Mouse (Mus musculus) Patski (cell line): ENCODE measurements at regions not wholly inside any gene's neighbourhood (a gene's known extent, or its start where the extent isn't known, plus 50 kb on each side); places are given as distances from the start of the nearest gene placed in this dataset.

ENCODE experiments used
- ATAC-seq: fragments of 100-300 bp; one replicate; pipeline ENCODE4 v1.8.0; 2021
- CTCF ChIA-PET: fragments of 350-600 bp; sonication (Branson Sonifier 250); formaldehyde crosslinking; loops from one replicate; lab custom pipeline; 2022; ENCODE audit warnings: inconsistent platforms; lab: Charles Lee
- POLR2A ChIA-PET: fragments of 350-600 bp; sonication (Branson Sonifier 250); formaldehyde crosslinking; loops from one replicate; lab custom pipeline; 2022; ENCODE audit warnings: antibody characterized with exemption, inconsistent platforms; lab: Charles Lee
- DNase-seq: peaks from one replicate; pipeline ENCODE4 v3.0.0-alpha.2; 2011; ENCODE audit warnings: low read depth, low spot score
- H3K27me3 ChIP-seq: fragments of 371-371 bp; one replicate; pipeline ENCODE4 v1.5.1; 2021
- CTCF ChIP-seq: fragments of 100-300 bp; IDR thresholded peaks from one replicate; pipeline ENCODE4 v1.5.1; 2021
- in situ Hi-C: fragments of 300-500 bp; cut with MboI; formaldehyde crosslinking; loops from 3 replicates; pipeline ENCODE4 v1.11.1; 2018; ENCODE audit warnings: low pct_unique_long_range_greater_than_20kb, mixed read lengths

DNA sequence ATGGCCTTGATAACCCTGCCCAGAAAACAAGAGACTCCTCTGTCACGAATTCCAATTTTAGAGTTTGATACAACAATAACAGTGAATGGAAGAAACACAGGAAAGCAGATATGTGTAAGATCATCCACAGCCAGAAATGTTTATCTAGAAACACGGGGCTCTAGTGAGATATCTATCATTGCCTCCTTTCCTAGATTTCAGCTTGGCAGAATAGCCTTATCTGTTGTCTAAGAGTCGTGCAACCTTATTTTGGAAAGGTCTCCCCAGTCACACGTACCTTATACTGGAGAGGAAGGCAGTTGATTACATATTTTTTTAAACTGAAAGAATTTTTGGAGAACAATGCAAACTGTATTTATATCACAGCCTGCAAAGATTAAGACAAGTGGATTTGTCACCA is 61.6 kb downstream of the Gm10295 start:
- CTCF ChIA-PET = no interaction called here
- POLR2A ChIA-PET = no interaction called here
- H3K27me3 ChIP-seq = peaks cover 21% of the 10 kb centered on the region
- TF ChIP-seq CTCF = no peak
- ATAC-seq = no peak
- DNase-seq = no peak
- in situ Hi-C loops = no loop called here

DNA sequence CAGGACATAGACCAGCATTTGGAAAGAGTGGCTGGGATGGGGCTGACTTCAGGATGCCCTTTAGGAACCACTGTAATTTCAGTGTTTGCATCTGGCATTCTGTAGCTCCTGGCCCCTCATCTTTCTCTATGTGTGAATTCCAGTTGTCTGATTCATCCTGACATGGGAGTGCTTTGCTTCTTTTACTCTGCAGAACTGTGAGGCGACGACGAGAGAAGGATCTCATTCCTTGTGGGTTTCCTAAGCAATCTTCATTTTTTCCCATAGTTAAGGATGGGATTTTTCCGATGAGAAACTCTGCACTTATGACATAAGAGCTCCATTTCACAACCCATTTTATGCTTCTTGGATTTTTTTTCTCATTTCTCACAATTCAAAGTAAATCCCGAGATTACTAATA is 62.0 kb downstream of the Gm10295 start:
- DNase-seq = no peak
- POLR2A ChIA-PET = no interaction called here
- TF ChIP-seq CTCF = no peak
- no peak for ATAC-seq
- in situ Hi-C loops = no loop called here
- peaks cover 21% of the 10 kb centered on the region for H3K27me3 ChIP-seq
- CTCF ChIA-PET = no interaction called here

DNA sequence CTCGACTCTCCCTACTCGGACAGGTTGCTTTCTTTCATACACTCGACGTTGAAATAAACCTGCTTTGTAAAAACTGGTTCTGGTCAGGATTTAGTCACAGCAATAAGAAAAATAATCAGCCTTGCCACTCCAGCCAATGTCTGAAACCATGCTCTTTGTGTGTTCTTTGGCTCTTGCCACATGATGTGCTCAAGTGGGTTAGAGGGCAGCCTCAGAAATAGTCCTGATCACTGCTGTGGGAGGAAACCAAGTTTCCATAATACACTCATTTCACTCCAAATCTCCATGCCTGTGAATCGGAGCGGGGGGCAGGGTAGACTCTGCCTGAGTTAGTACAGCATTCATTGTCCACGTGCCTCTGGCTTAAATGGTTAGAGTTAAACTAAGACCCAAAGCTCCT is 63.8 kb downstream of the Gm10295 start:
- TF ChIP-seq CTCF = no peak
- in situ Hi-C loops = no loop called here
- ATAC-seq (no peak), DNase-seq (no peak)
- POLR2A ChIA-PET = no interaction called here
- peaks cover 21% of the 10 kb centered on the region for H3K27me3 ChIP-seq
- CTCF ChIA-PET = no interaction called here

DNA sequence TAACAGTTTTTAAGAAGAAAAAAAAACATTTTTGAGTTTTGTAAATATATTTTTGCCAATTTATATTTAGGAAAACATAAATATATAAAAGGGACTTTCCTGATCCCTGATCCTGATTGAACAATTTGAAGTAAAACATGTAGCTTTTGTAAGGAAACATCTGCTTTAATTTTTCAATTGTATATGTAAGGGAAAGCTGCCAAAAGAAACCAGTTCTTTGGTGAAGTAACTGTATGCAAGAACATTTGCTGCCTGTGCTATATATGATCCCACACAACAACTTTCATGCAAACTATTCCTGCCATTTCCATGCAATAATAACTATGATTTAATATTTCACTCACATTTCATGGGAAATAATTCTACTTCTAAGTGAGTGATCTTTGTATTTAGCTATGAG is 67.0 kb downstream of the Gm10295 start:
- TF ChIP-seq CTCF = no peak
- ATAC-seq = no peak
- in situ Hi-C loops = no loop called here
- H3K27me3 ChIP-seq = peaks cover 11% of the 10 kb centered on the region
- ChIA-PET POLR2A (no interaction called here), CTCF (no interaction called here)
- DNase-seq = no peak

DNA sequence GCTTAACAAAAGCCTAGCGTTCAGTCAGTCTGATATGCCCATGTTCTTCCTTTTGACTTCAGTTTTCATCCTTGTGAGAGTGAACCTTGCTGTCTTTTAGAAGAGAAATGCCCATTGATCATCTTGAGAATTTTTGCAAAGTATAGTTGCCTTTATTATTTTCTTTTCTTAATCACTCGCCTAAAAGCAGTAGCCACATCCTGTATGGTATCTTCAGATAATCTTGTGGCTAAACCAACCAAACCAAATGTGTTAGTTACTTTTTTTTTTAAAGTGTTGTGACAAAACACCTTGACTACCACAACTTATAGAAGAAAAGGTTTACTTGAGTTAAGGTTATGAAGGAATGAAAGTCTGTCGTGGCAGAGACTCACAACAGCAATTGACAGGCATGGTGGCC is 67.9 kb downstream of the Gm10295 start:
- no peak for TF ChIP-seq CTCF
- CTCF ChIA-PET = no interaction called here
- POLR2A ChIA-PET = no interaction called here
- ATAC-seq (no peak), DNase-seq (no peak)
- H3K27me3 ChIP-seq = peaks cover 4% of the 10 kb centered on the region
- in situ Hi-C loops = no loop called here

DNA sequence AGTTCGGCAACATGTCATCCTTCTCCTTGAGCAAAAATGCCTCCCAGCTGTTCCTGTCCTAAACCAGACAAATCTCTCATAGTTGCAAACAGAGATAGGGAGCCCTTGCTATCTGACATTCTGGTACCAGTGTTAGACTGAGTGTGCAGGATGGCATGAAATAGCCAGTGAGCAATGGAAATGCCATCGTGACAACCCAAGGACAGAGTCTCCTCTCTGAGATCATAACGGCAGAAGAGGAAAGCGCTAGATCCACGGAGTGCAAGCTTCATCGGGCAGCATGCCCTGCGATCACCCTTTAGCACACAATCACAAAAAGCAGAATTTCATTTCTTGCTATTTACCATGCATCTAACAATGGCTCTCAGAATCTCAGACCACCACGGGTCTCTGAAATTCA is 85.2 kb downstream of the Gm10295 start:
- CTCF ChIA-PET = no interaction called here
- in situ Hi-C loops = no loop called here
- ATAC-seq (no peak), DNase-seq (no peak)
- H3K27me3 ChIP-seq = peaks cover 9% of the 10 kb centered on the region
- POLR2A ChIA-PET = interaction anchor here (0.7 kb wide), 1 partner anchor 14 kb away, joined by 3 read pairs; no protein-coding TSS in a partner anchor
- TF ChIP-seq CTCF = no peak

DNA sequence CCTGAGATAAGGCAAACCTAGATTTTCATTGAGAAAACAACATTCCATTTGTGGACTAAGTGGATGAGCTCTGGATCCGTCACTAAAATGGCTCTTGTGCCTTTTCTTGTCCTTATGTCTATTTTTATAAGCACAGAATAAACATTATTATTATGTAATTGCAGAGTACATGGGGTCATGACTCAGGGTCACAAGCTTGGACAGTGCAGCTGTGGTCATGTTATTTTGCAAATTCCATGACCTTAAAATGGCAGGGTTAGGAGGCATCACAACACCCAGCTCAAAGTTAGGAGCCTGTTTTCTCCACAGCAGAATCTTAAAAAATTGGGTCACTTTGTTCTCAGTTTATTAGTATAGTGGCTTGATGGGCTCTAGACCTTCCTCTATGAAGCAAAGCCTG is 87.2 kb downstream of the Gm10295 start:
- ATAC-seq = no peak
- in situ Hi-C loops = no loop called here
- no peak for DNase-seq
- no peak for TF ChIP-seq CTCF
- peaks cover 9% of the 10 kb centered on the region for H3K27me3 ChIP-seq
- ChIA-PET POLR2A (no interaction called here), CTCF (no interaction called here)

DNA sequence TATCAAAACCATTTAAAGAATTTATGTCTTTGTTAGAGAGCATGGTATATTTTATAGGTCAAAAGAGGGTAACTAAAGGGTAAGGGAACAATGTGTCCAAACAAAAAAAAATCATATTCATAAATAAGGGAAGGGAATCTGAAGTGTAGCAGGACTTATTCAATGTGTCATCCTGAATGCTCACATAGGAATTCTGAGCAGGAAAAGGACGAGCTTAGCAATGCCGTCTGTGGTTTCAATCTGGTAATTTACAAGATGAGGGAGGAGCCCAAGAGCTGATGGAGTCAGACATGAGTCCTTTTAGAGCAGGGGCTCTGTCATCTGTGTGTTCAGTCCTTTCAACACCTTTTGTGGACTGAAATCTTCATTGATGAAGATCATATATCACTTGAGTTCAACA is 101.6 kb downstream of the Gm10295 start:
- POLR2A ChIA-PET = no interaction called here
- no peak for ATAC-seq
- CTCF ChIA-PET = interaction anchor here (1.4 kb wide), 1 partner anchor 25 kb away, joined by 3 read pairs; no protein-coding TSS in a partner anchor
- H3K27me3 ChIP-seq = peaks cover 8% of the 10 kb centered on the region
- no peak for DNase-seq
- no peak for TF ChIP-seq CTCF
- in situ Hi-C loops = no loop called here

DNA sequence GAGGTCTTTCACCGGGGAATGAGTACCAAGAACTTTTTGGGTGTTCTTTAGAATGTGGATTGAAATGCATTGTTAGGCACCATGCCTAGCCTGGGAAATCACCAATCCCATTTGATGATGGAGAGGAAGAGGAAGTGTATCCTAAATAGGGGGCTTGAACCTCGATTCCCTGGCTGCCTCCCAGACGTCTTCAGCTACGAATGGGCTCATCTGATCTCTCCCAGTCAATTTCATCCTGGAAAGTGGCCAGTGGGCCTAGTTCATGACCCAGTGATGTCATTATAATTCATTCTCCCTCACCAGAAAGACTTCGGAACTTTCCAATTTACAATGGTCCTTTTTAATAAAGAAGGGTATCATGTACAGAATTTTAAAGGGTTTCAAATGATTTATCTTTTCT is 102.1 kb downstream of the Gm10295 start:
- peaks cover 8% of the 10 kb centered on the region for H3K27me3 ChIP-seq
- CTCF ChIA-PET = interaction anchor here (1.4 kb wide), 1 partner anchor 25 kb away, joined by 3 read pairs; no protein-coding TSS in a partner anchor
- TF ChIP-seq CTCF = no peak
- POLR2A ChIA-PET = no interaction called here
- DNase-seq (no peak), ATAC-seq (no peak)
- in situ Hi-C loops = no loop called here

DNA sequence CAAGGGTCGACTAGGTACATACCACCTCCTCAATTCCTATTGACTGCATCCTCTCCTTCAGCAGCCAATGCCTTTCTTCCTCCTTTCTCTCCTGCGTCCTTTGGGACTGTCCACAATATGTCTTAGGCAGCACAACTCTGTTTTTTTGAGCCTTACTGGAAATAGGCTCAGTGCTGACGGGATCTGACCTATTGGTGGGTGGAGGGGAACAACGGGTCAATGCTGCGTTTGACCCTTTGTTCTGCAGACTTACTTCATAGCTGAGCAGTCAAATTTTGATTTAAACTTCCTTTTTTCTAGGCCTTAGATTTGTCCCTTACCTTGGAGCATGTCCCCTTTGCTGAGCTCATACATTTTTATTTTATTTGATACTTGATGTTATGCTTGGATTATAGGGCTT is 103.4 kb downstream of the Gm10295 start:
- ChIA-PET POLR2A (no interaction called here), CTCF (no interaction called here)
- DNase-seq = no peak
- in situ Hi-C loops = no loop called here
- no peak for TF ChIP-seq CTCF
- peaks cover 11% of the 10 kb centered on the region for H3K27me3 ChIP-seq
- no peak for ATAC-seq

DNA sequence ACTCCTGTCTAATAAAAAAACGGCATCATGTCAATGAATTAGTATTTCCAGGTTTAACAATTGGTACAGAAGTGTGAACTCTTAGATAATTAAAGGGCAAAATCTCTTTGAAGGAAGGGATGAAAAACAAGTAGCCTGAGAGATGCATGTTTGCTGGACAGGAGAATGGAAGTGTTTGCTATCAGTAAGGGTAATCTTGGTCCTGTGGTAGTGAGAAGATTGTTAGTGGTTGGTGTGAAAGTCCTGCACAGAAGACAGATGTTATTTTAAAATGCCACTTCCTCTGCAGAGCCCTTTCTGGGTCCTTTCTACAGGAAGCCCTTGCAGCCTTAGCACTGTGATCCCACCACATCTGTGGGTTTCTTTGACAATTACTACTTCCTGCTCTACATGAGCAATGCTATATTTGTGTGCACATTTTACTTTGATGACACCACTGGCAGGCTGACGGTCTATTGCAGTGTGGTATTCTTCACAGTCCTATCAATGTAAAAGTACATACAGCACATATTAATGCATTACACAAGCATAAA is 108.8 kb downstream of the Gm10295 start:
- in situ Hi-C loops = no loop called here
- no peak for TF ChIP-seq CTCF
- no peak for ATAC-seq

DNA sequence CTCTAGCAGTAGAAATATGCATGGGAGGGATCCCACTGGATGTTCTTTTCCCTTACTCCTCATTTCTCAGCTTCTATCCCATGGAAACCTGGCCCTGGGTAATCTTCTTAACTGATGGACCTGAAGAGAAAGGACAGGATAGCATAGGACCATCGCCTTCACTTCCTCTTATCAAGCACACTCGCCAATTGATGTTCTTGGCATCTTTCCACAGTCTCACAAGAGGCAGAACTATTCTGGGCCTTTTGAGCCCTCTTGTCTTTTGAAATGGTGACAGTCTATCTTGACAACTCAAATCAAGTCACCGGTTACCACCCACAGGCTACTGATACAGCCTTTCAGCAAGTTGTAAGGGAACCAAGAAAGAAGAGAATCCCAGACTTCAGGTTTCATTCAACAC is 112.1 kb downstream of the Gm10295 start:
- ChIA-PET POLR2A (no interaction called here), CTCF (interaction anchor here (1.0 kb wide), 1 partner anchor 8 kb away, joined by 5 read pairs; no protein-coding TSS in a partner anchor)
- in situ Hi-C loops = no loop called here
- TF ChIP-seq CTCF = no peak
- ATAC-seq (no peak), DNase-seq (no peak)
- peaks cover 3% of the 10 kb centered on the region for H3K27me3 ChIP-seq

More for the DNA sequence above, 108.8 kb downstream of the Gm10295 start:
- ChIA-PET CTCF (no interaction called here), POLR2A (no interaction called here)
- H3K27me3 ChIP-seq = peaks cover 11% of the 10 kb centered on the region
- DNase-seq = no peak
